Mouse (Mus musculus) MEL (cell line): ENCODE results near the gene Vps72. TPM values are rescaled to one million over a fixed set of nuclear protein-coding genes. Genes with fewer than 3 reads are reported as not detected.

Experiments used
- DNase-seq: peaks from one replicate; pipeline ENCODE4 v3.0.0; 2011; ENCODE audit warnings: low read depth, low spot score
- H3K27ac ChIP-seq: 2 replicates; pipeline ENCODE4 v1.5.1; 2012; ENCODE audit warnings: low read depth, mild to moderate bottlenecking, control low read depth, low read length, moderate library complexity; ENCODE audit not compliant: control insufficient read depth
- H3K27me3 ChIP-seq, 2 experiments: fragments of 150-350 bp in 1 of 2; sonication (generic) in 1 of 2; 2 replicates each; pipeline ENCODE4 v1.6.1; 2012; ENCODE audit warnings: low read length in 2 of 2, mild to moderate bottlenecking in 2 of 2, improper control_type of control experiment in 1 of 2, moderate library complexity in 1 of 2; ENCODE audit not compliant: insufficient read depth in 2 of 2, control insufficient read depth in 1 of 2
- H3K36me3 ChIP-seq, 2 experiments: 2 replicates each; pipeline ENCODE4 v1.6.1; 2012 to 2014; ENCODE audit warnings: low read length in 2 of 2, improper control_type of control experiment in 1 of 2, inconsistent platforms in 1 of 2, mild to moderate bottlenecking in 1 of 2; ENCODE audit not compliant: insufficient read depth in 2 of 2, control insufficient read depth in 1 of 2
- H3K4me1 ChIP-seq, 2 experiments: fragments of 150-350 bp in 1 of 2; sonication (generic) in 1 of 2; 2 replicates each; pipeline ENCODE4 v1.6.1; 2012; ENCODE audit warnings: low read length in 2 of 2, improper control_type of control experiment in 1 of 2, mild to moderate bottlenecking in 1 of 2; ENCODE audit not compliant: insufficient read depth in 2 of 2, control insufficient read depth in 1 of 2
- H3K4me3 ChIP-seq, 2 experiments: fragments of 150-350 bp in 1 of 2; sonication (generic) in 1 of 2; 2 replicates each; pipeline ENCODE4 v1.5.1; 2012; ENCODE audit warnings: low read depth in 2 of 2, low read length in 2 of 2, mild to moderate bottlenecking in 2 of 2, moderate library complexity in 2 of 2, control low read depth in 1 of 2, improper control_type of control experiment in 1 of 2; ENCODE audit not compliant: control insufficient read depth in 1 of 2, insufficient read depth in 1 of 2
- H3K79me2 ChIP-seq: 2 replicates; pipeline ENCODE4 v1.6.1; 2012; ENCODE audit warnings: mild to moderate bottlenecking, low read length, moderate library complexity; ENCODE audit not compliant: control insufficient read depth, poor library complexity, insufficient read depth
- H3K9ac ChIP-seq: 2 replicates; pipeline ENCODE4 v1.6.1; 2012; ENCODE audit warnings: low read depth, mild to moderate bottlenecking, control low read depth, low read length, moderate library complexity; ENCODE audit not compliant: control insufficient read depth, poor library complexity, severe bottlenecking
- H3K9me3 ChIP-seq: fragments of 150-350 bp; sonication (generic); replicated peaks from 2 replicates; pipeline ENCODE4 v1.6.1; 2012; ENCODE audit warnings: mild to moderate bottlenecking, low read length, improper control_type of control experiment, moderate library complexity; ENCODE audit not compliant: insufficient read depth
- CHD1 ChIP-seq: IDR thresholded peaks from 2 replicates; pipeline ENCODE4 v1.6.1; 2012; ENCODE audit warnings: low read depth, mild to moderate bottlenecking, inconsistent platforms, low read length, improper control_type of control experiment
- CHD2 ChIP-seq: IDR thresholded peaks from 2 replicates; pipeline ENCODE4 v1.6.1; 2011; ENCODE audit warnings: low read length, improper control_type of control experiment
- CTCF ChIP-seq, 3 experiments: IDR thresholded peaks in 2 of 3; conservative IDR thresholded peaks in 1 of 3; 2 replicates each; pipeline ENCODE4 v1.5.1; 2011 to 2012; ENCODE audit warnings: low read length in 3 of 3, low read depth in 2 of 3, mild to moderate bottlenecking in 2 of 3, improper control_type of control experiment in 1 of 3, inconsistent platforms in 1 of 3, mixed read lengths in 1 of 3, moderate library complexity in 1 of 3; ENCODE audit not compliant: control insufficient read depth in 1 of 3, insufficient read depth in 1 of 3, poor library complexity in 1 of 3, severe bottlenecking in 1 of 3
- ELF1 ChIP-seq: IDR thresholded peaks from 2 replicates; pipeline ENCODE4 v1.6.1; 2014; ENCODE audit warnings: low read depth, mild to moderate bottlenecking, inconsistent platforms, low read length, improper control_type of control experiment, moderate library complexity
- EP300 ChIP-seq, 2 experiments: IDR thresholded peaks; 2 replicates each; pipeline ENCODE4 v1.6.1; 2011; ENCODE audit warnings: improper control_type of control experiment in 2 of 2, low read length in 2 of 2, low read depth in 1 of 2, mild to moderate bottlenecking in 1 of 2
- ETS1 ChIP-seq: IDR thresholded peaks from 2 replicates; pipeline ENCODE4 v1.6.1; 2012; ENCODE audit warnings: low read depth, mild to moderate bottlenecking, inconsistent platforms, low read length, improper control_type of control experiment, moderate library complexity
- GABPA ChIP-seq: IDR thresholded peaks from 2 replicates; pipeline ENCODE4 v1.6.1; 2012; ENCODE audit warnings: low read depth, mild to moderate bottlenecking, inconsistent platforms, low read length, improper control_type of control experiment, moderate library complexity
- JUND ChIP-seq: IDR thresholded peaks from 2 replicates; pipeline ENCODE4 v1.6.1; 2011; ENCODE audit warnings: low read depth, mild to moderate bottlenecking, improper control_type of control experiment, low read length
- KAT2A ChIP-seq: conservative IDR thresholded peaks from 2 replicates; pipeline ENCODE4 v1.6.1; 2012; ENCODE audit warnings: low read depth, low read length, improper control_type of control experiment, inconsistent platforms
- MAFK ChIP-seq: IDR thresholded peaks from 2 replicates; pipeline ENCODE4 v1.6.1; 2011; ENCODE audit warnings: low read depth, mild to moderate bottlenecking, low read length, improper control_type of control experiment, borderline replicate concordance
- MAX ChIP-seq: IDR thresholded peaks from 2 replicates; pipeline ENCODE4 v1.6.1; 2011; ENCODE audit warnings: low read length, improper control_type of control experiment
- MAZ ChIP-seq: IDR thresholded peaks from 2 replicates; pipeline ENCODE4 v1.6.1; 2012; ENCODE audit warnings: low read depth, mild to moderate bottlenecking, inconsistent platforms, low read length, improper control_type of control experiment
- MEF2A ChIP-seq: IDR thresholded peaks from 2 replicates; pipeline ENCODE4 v1.6.1; 2014; ENCODE audit warnings: low read depth, mild to moderate bottlenecking, inconsistent platforms, low read length, improper control_type of control experiment; ENCODE audit not compliant: poor library complexity, insufficient replicate concordance, severe bottlenecking; ENCODE audit errors: extremely low read depth
- MYB ChIP-seq: IDR thresholded peaks from 2 replicates; pipeline ENCODE4 v1.6.1; 2011; ENCODE audit warnings: mild to moderate bottlenecking, low read depth, low read length, improper control_type of control experiment
- MYC ChIP-seq: IDR thresholded peaks from 2 replicates; pipeline ENCODE4 v1.6.1; 2011; ENCODE audit warnings: low read depth, mild to moderate bottlenecking, low read length, improper control_type of control experiment, moderate library complexity
- POLR2AphosphoS5 ChIP-seq: IDR thresholded peaks from 2 replicates; pipeline ENCODE4 v1.6.1; 2012; ENCODE audit warnings: low read depth, borderline replicate concordance, mild to moderate bottlenecking, inconsistent platforms, low read length, moderate library complexity, mixed read lengths
- RAD21 ChIP-seq: IDR thresholded peaks from 2 replicates; pipeline ENCODE4 v1.6.1; 2011; ENCODE audit warnings: mild to moderate bottlenecking, low read depth, low read length, improper control_type of control experiment
- SIN3A ChIP-seq: IDR thresholded peaks from 2 replicates; pipeline ENCODE4 v1.6.1; 2012; ENCODE audit warnings: low read length, improper control_type of control experiment, inconsistent platforms
- SMC3 ChIP-seq: IDR thresholded peaks from 2 replicates; pipeline ENCODE4 v1.6.1; 2011; ENCODE audit warnings: low read depth, low read length, improper control_type of control experiment
- TBP ChIP-seq: IDR thresholded peaks from 2 replicates; pipeline ENCODE4 v1.8.0; 2011; ENCODE audit warnings: low read depth, low read length, improper control_type of control experiment
- TCF12 ChIP-seq: IDR thresholded peaks from 2 replicates; pipeline ENCODE4 v1.6.1; 2014; ENCODE audit warnings: low read depth, mild to moderate bottlenecking, inconsistent platforms, low read length, improper control_type of control experiment, moderate library complexity
- USF1 ChIP-seq: IDR thresholded peaks from 2 replicates; pipeline ENCODE4 v1.6.1; 2014; ENCODE audit warnings: low read depth, mild to moderate bottlenecking, inconsistent platforms, low read length, improper control_type of control experiment, moderate library complexity
- USF2 ChIP-seq, 2 experiments: IDR thresholded peaks; 2 replicates each; pipeline ENCODE4 v1.6.1; 2011 to 2012; ENCODE audit warnings: improper control_type of control experiment in 2 of 2, low read length in 2 of 2, borderline replicate concordance in 1 of 2, inconsistent platforms in 1 of 2, low read depth in 1 of 2, mild to moderate bottlenecking in 1 of 2; ENCODE audit not compliant: insufficient read depth in 1 of 2
- ZC3H11A ChIP-seq: IDR thresholded peaks from 2 replicates; pipeline ENCODE4 v1.6.1; 2012; ENCODE audit warnings: low read depth, mild to moderate bottlenecking, inconsistent platforms, low read length, improper control_type of control experiment
- ZKSCAN1 ChIP-seq: IDR thresholded peaks from 2 replicates; pipeline ENCODE4 v1.6.1; 2012; ENCODE audit warnings: low read depth, mild to moderate bottlenecking, inconsistent platforms, low read length, improper control_type of control experiment, moderate library complexity
- ZNF384 ChIP-seq: IDR thresholded peaks from 2 replicates; pipeline ENCODE4 v1.6.1; 2012; ENCODE audit warnings: low read depth, mild to moderate bottlenecking, inconsistent platforms, low read length, improper control_type of control experiment
- polyA plus RNA-seq, 2 experiments: library from polyadenylated mRNA; stranded (reverse) in 1 of 2; unstranded in 1 of 2; fragments of >175 nt in 1 of 2; fragments of >200 nt in 1 of 2; gene quantifications; 2 replicates each; pipeline versions ENCODE4 v1.2.1 to v1.2.4; 2012; ENCODE audit warnings: low replicate concordance in 2 of 2, low read depth in 1 of 2; ENCODE audit not compliant: insufficient read length in 2 of 2, insufficient read depth in 1 of 2, missing spikeins in 1 of 2
- total RNA-seq: library from RNA; depleted of rRNA; stranded (reverse); fragments of 300-350 nt; gene quantifications from 2 replicates; pipeline ENCODE4 v1.2.3, GENCODE M21; 2012

Vps72 gene
- total and polyA plus RNA-seq, 3 experiments, result 128 to 416 (median 266) TPM

GRCm38 (mm10) chr3:95142617-95143011 lies 31.8 kb downstream of the Vps72 start:
- peak overlapping the region; percentile 32 to 43 for H3K4me3 ChIP-seq
- H3K9me3 ChIP-seq, result no peaks in the 10 kb centered on the region
- H3K4me1 ChIP-seq, result peaks cover 8 to 14% of the 10 kb centered on the region in 2 experiments
- H3K79me2 ChIP-seq, result no peaks in the 10 kb centered on the region
- H3K9ac ChIP-seq, result peak overlapping the region; percentile 5
- peaks cover 0 to 14% of the 10 kb centered on the region in 2 experiments; a peak in 3 of 4 replicates for H3K36me3 ChIP-seq
- H3K27ac ChIP-seq, result no peak overlapping the region
- H3K27me3 ChIP-seq, result no peaks in the 10 kb centered on the region; a peak in 2 of 4 replicates
- DNase-seq, result peak; percentile 95
- TF ChIP-seq MAX, result no peak
- peak; percentile 48; the same call in 1 of the 2 replicates for TF ChIP-seq SIN3A
- TF ChIP-seq TBP, result peak; percentile 22; the same call in 1 of the 2 replicates
- peak; percentile 98 for TF ChIP-seq SMC3
- peak in 2 of 3 experiments; percentile 99 to 100; a peak in 4 of 6 replicates for TF ChIP-seq CTCF (IDR thresholded peaks at IDR 0.05 in 2 of 3, conservative IDR thresholded peaks at IDR 0.05 in 1 of 3; ENCODE audit: control insufficient read depth in 1 of 3, insufficient read depth in 1 of 3, low read depth in 2 of 3, low read length in 3 of 3, poor library complexity in 1 of 3, severe bottlenecking in 1 of 3)
- no peak for TF ChIP-seq TCF12
- TF ChIP-seq EP300 (IDR thresholded peaks at IDR 0.05; ENCODE audit: low read depth in 1 of 2, low read length in 2 of 2), result no peak
- no peak for TF ChIP-seq POLR2AphosphoS5
- peak; percentile 96 for TF ChIP-seq RAD21
- peak; percentile 90 for TF ChIP-seq ZC3H11A
- TF ChIP-seq MYC, result peak; percentile 56; the same call in 1 of the 2 replicates

GRCm38 (mm10) chr3:95147924-95148323 lies 37.1 kb downstream of the Vps72 start:
- H3K9ac ChIP-seq, result no peak overlapping the region
- no peak overlapping the region for H3K4me3 ChIP-seq
- H3K27ac ChIP-seq, result no peak overlapping the region
- H3K9me3 ChIP-seq, result no peaks in the 10 kb centered on the region
- TF ChIP-seq TBP (no peak), JUND (no peak), USF2 (IDR thresholded peaks at IDR 0.05; ENCODE audit: borderline replicate concordance in 1 of 2, insufficient read depth in 1 of 2, low read depth in 1 of 2, low read length in 2 of 2) (no peak), GABPA (no peak), ELF1 (no peak)
- H3K27me3 ChIP-seq, result no peaks in the 10 kb centered on the region; a peak in 4 of 4 replicates
- H3K36me3 ChIP-seq, result no peaks in the 10 kb centered on the region
- H3K79me2 ChIP-seq, result no peaks in the 10 kb centered on the region
- H3K4me1 ChIP-seq, result no peaks in the 10 kb centered on the region
- DNase-seq, result no peak

DNA sequence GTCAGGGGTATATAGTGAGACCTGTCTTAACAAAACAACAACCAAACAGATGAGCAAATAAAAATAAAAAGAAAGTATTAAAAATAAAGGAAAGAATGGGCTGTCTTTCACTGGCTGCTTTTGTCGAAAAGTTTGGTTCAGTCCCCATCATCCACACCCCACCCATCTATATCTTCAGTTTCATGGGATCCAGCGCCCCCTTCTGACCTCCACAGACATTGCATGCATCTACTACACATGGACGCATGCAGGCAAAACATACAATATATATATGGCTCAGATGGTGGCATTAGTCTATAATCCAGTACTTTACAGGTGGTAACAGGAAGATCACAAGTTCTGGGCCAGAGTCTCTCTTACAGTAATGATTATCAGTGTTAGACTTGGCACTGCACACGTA lies 43.1 kb downstream of the Vps72 start:
- H3K79me2 ChIP-seq, result no peaks in the 10 kb centered on the region
- no peaks in the 10 kb centered on the region for H3K4me1 ChIP-seq
- H3K27me3 ChIP-seq, result no peaks in the 10 kb centered on the region; a peak in 3 of 4 replicates
- peak; percentile 92 for DNase-seq
- H3K36me3 ChIP-seq, result no peaks in the 10 kb centered on the region
- no peaks in the 10 kb centered on the region for H3K9me3 ChIP-seq
- H3K27ac ChIP-seq, result no peak overlapping the region
- H3K9ac ChIP-seq, result no peak overlapping the region
- H3K4me3 ChIP-seq, result no peak overlapping the region
- no peak for TF ChIP-seq CHD1
- no peak for TF ChIP-seq MYB
- peak; percentile 93 for TF ChIP-seq ZC3H11A
- no peak for TF ChIP-seq ZKSCAN1
- TF ChIP-seq JUND, result no peak
- no peak for TF ChIP-seq GABPA
- TF ChIP-seq USF1, result no peak
- TF ChIP-seq ETS1, result no peak
- TF ChIP-seq MAZ, result peak; percentile 94
- peak; percentile 17; the same call in 1 of the 2 replicates for TF ChIP-seq MEF2A
- no peak for TF ChIP-seq CHD2
- peak; percentile 90 for TF ChIP-seq SMC3
- no peak for TF ChIP-seq KAT2A
- 0 out of 2 replicates have a peak, but pooled peaks have one; percentile 36 for TF ChIP-seq ZNF384
- no peak for TF ChIP-seq MAFK
- peak; percentile 88 for TF ChIP-seq SIN3A
